Mouse (Mus musculus) yolk sac, embryonic 10.5 days (tissue): ENCODE measurements around the gene Mul1.

Experiments used
- DNase-seq: peaks from one replicate; pipeline ENCODE4 v3.0.0-alpha.2; 2017; ENCODE audit warnings: low spot score

The Mul1 gene

GRCm38 (mm10) chr4:138440062-138440461 is 5.6 kb downstream of the Mul1 start:
- DNase-seq, result no peak

- no peak for DNase-seq
Measured at GRCm38 (mm10) chr4:138444941-138445340, 10.5 kb downstream of the Mul1 start.

- no peak for DNase-seq
Measured at GRCm38 (mm10) chr4:138446981-138447380, 12.5 kb downstream of the Mul1 start.

GRCm38 (mm10) chr4:138447387-138447786 is 12.9 kb downstream of the Mul1 start:
- DNase-seq, result peak; percentile 81

GRCm38 (mm10) chr4:138447827-138448602 is 13.5 kb downstream of the Mul1 start:
- DNase-seq, result no peak

- DNase-seq, result no peak
Measured at GRCm38 (mm10) chr4:138448872-138449615, 14.6 kb downstream of the Mul1 start.

GRCm38 (mm10) chr4:138449636-138450314 is 15.3 kb downstream of the Mul1 start:
- no peak for DNase-seq

- DNase-seq, result no peak
Measured at GRCm38 (mm10) chr4:138452306-138453096, 18.0 kb downstream of the Mul1 start.

- DNase-seq, result peak; percentile 64
Measured at GRCm38 (mm10) chr4:138453097-138453752, 18.8 kb downstream of the Mul1 start.

GRCm38 (mm10) chr4:138453753-138454570 is 19.5 kb downstream of the Mul1 start, which contains the start of gene Camk2n1:
TSS of gene Camk2n1 (plus strand) at chr4:138454314.
- DNase-seq, result peak; percentile 85

GRCm38 (mm10) chr4:138454571-138455140 is 20.2 kb downstream of the Mul1 start:
- peak; percentile 76 for DNase-seq

GRCm38 (mm10) chr4:138455141-138455955 is 20.9 kb downstream of the Mul1 start:
- DNase-seq, result peak; percentile 61

GRCm38 (mm10) chr4:138455956-138456341 is 21.5 kb downstream of the Mul1 start:
- no peak for DNase-seq

- DNase-seq, result no peak
Measured at GRCm38 (mm10) chr4:138456536-138456935, 22.1 kb downstream of the Mul1 start.

GRCm38 (mm10) chr4:138457091-138457490 is 22.6 kb downstream of the Mul1 start:
- DNase-seq, result no peak

- DNase-seq, result no peak
Measured at GRCm38 (mm10) chr4:138458171-138458570, 23.7 kb downstream of the Mul1 start.

GRCm38 (mm10) chr4:138458735-138459440 is 24.4 kb downstream of the Mul1 start:
- DNase-seq, result no peak

GRCm38 (mm10) chr4:138459775-138460174 is 25.3 kb downstream of the Mul1 start:
- peak; percentile 76 for DNase-seq

GRCm38 (mm10) chr4:138460910-138461309 is 26.4 kb downstream of the Mul1 start:
- DNase-seq, result no peak
